Mouse (Mus musculus): Measurements from ENCODE around the gene Tyw3. TPM values are rescaled to one million over a fixed set of nuclear protein-coding genes. Genes with fewer than 3 reads are reported as not detected.

Tyw3 gene
- total and polyA plus RNA-seq, 3 experiments, result 46.8 to 70.4 (median 62.5) TPM

- Histone ChIP-seq H3K4me2 (ENCODE audit: insufficient read depth, low read depth, poor library complexity, severe bottlenecking) (no peak overlapping the region), H3K36me3 (replicated peaks in 1 of 2; ENCODE audit: control insufficient read depth in 1 of 2, insufficient read depth in 1 of 2, low read length in 1 of 2) (peaks cover 0 to 7% of the 10 kb centered on the region in 2 experiments), H3K4me1 (ENCODE audit: control insufficient read depth in 1 of 2, insufficient read depth in 2 of 2) (peaks cover 15 to 27% of the 10 kb centered on the region in 2 experiments), H3K9me3 (replicated peaks; ENCODE audit: low read length) (no peaks in the 10 kb centered on the region), H3K4me3 (replicated peaks in 1 of 3; ENCODE audit: low read depth in 2 of 3, low read length in 2 of 3, poor library complexity in 1 of 3) (no peak overlapping the region), H3K9ac (ENCODE audit: insufficient read depth, low read depth) (no peak overlapping the region), H3K27me3 (replicated peaks) (no peaks in the 10 kb centered on the region), H3K79me2 (replicated peaks; ENCODE audit: control insufficient read depth, extremely low read depth, insufficient read depth, poor library complexity, severe bottlenecking) (no peaks in the 10 kb centered on the region), H3K27ac (ENCODE audit: insufficient read depth, low read depth) (no peak overlapping the region)
- in situ Hi-C loops (cut with MboI; ENCODE audit: low pct_ligation_motif_present, low pct_unique_long_range_greater_than_20kb, low sequenced_read_pairs) (no loop called here), dilution Hi-C loops (cut with MboI; ENCODE audit: extremely low pct_ligation_motif_present, extremely low pct_unique_long_range_greater_than_20kb, low sequenced_read_pairs) (no loop called here)
- DNase-seq (ENCODE audit: extremely low read depth), result no peak
- TF ChIP-seq SIN3A (IDR thresholded peaks at IDR 0.05; ENCODE audit: low read length), result no peak
These were observed 60.8 kb downstream of the Tyw3 start for GRCm38 (mm10) chr3:154536134-154536533.

- no peak overlapping the region for H3K27ac ChIP-seq (ENCODE audit: insufficient read depth, low read depth)
- no peak overlapping the region for H3K4me3 ChIP-seq (replicated peaks in 1 of 3; ENCODE audit: low read depth in 2 of 3, low read length in 2 of 3, poor library complexity in 1 of 3)
- no peak overlapping the region for H3K4me2 ChIP-seq (ENCODE audit: insufficient read depth, low read depth, poor library complexity, severe bottlenecking)
- TF ChIP-seq IRF4 (IDR thresholded peaks at IDR 0.05; ENCODE audit: low read depth, low read length) (no peak), PAX5 (IDR thresholded peaks at IDR 0.05; ENCODE audit: low read length) (no peak)
- H3K4me1 ChIP-seq (ENCODE audit: control insufficient read depth in 1 of 2, insufficient read depth in 2 of 2), result peaks cover 4 to 11% of the 10 kb centered on the region in 2 experiments
- H3K9ac ChIP-seq (ENCODE audit: insufficient read depth, low read depth), result no peak overlapping the region
- DNase-seq (ENCODE audit: extremely low read depth), result no peak
- H3K36me3 ChIP-seq (replicated peaks in 1 of 2; ENCODE audit: control insufficient read depth in 1 of 2, insufficient read depth in 1 of 2, low read length in 1 of 2), result peaks cover 0 to 5% of the 10 kb centered on the region in 2 experiments
- in situ Hi-C loops (cut with MboI; ENCODE audit: low pct_ligation_motif_present, low pct_unique_long_range_greater_than_20kb, low sequenced_read_pairs) (no loop called here), dilution Hi-C loops (cut with MboI; ENCODE audit: extremely low pct_ligation_motif_present, extremely low pct_unique_long_range_greater_than_20kb, low sequenced_read_pairs) (no loop called here)
- no peaks in the 10 kb centered on the region for H3K27me3 ChIP-seq (replicated peaks)
- no peaks in the 10 kb centered on the region for H3K79me2 ChIP-seq (replicated peaks; ENCODE audit: control insufficient read depth, extremely low read depth, insufficient read depth, poor library complexity, severe bottlenecking)
- no peaks in the 10 kb centered on the region for H3K9me3 ChIP-seq (replicated peaks; ENCODE audit: low read length)
These were observed 63.7 kb downstream of the Tyw3 start for GRCm38 (mm10) chr3:154533246-154533645.

- Histone ChIP-seq H3K4me1 (ENCODE audit: control insufficient read depth in 1 of 2, insufficient read depth in 2 of 2) (peaks cover 0 to 4% of the 10 kb centered on the region in 2 experiments; a peak in 1 of 4 replicates), H3K4me2 (ENCODE audit: insufficient read depth, low read depth, poor library complexity, severe bottlenecking) (no peak overlapping the region), H3K27ac (ENCODE audit: insufficient read depth, low read depth) (no peak overlapping the region), H3K27me3 (replicated peaks) (no peaks in the 10 kb centered on the region), H3K9ac (ENCODE audit: insufficient read depth, low read depth) (no peak overlapping the region), H3K36me3 (replicated peaks in 1 of 2; ENCODE audit: control insufficient read depth in 1 of 2, insufficient read depth in 1 of 2, low read length in 1 of 2) (no peaks in the 10 kb centered on the region), H3K9me3 (replicated peaks; ENCODE audit: low read length) (no peaks in the 10 kb centered on the region), H3K4me3 (replicated peaks in 1 of 3; ENCODE audit: low read depth in 2 of 3, low read length in 2 of 3, poor library complexity in 1 of 3) (no peak overlapping the region), H3K79me2 (replicated peaks; ENCODE audit: control insufficient read depth, extremely low read depth, insufficient read depth, poor library complexity, severe bottlenecking) (no peaks in the 10 kb centered on the region)
- dilution Hi-C loops (cut with MboI; ENCODE audit: extremely low pct_ligation_motif_present, extremely low pct_unique_long_range_greater_than_20kb, low sequenced_read_pairs), result no loop called here
- TF ChIP-seq MYC (IDR thresholded peaks at IDR 0.05; ENCODE audit: low read depth, low read length), result no peak
- no peak for TF ChIP-seq POLR2A (IDR thresholded peaks at IDR 0.05; ENCODE audit: low read depth, low read length)
- TF ChIP-seq USF1 (IDR thresholded peaks at IDR 0.05; ENCODE audit: low read depth, low read length), result no peak
- TF ChIP-seq RAD21 (IDR thresholded peaks at IDR 0.05; ENCODE audit: low read depth, low read length), result no peak
- no peak for TF ChIP-seq POLR2AphosphoS2 (IDR thresholded peaks at IDR 0.05; ENCODE audit: low read depth, low read length)
- no peak for TF ChIP-seq TBP (conservative IDR thresholded peaks at IDR 0.05; ENCODE audit: low read depth, low read length)
- no peak for TF ChIP-seq BHLHE40 (IDR thresholded peaks at IDR 0.05; ENCODE audit: low read depth, low read length)
- TF ChIP-seq HCFC1 (IDR thresholded peaks at IDR 0.05; ENCODE audit: low read depth, low read length), result no peak
- TF ChIP-seq MAFK (IDR thresholded peaks at IDR 0.05; ENCODE audit: insufficient replicate concordance, low read length), result no peak
- no peak for TF ChIP-seq SIN3A (IDR thresholded peaks at IDR 0.05; ENCODE audit: low read length)
- no peak for TF ChIP-seq ZNF384 (IDR thresholded peaks at IDR 0.05; ENCODE audit: low read depth, low read length)
- no peak for TF ChIP-seq E2F4 (IDR thresholded peaks at IDR 0.05; ENCODE audit: insufficient replicate concordance, low read depth, low read length)
- TF ChIP-seq ZMIZ1 (IDR thresholded peaks at IDR 0.05; ENCODE audit: low read depth, low read length), result no peak
- no peak for TF ChIP-seq GABPA (IDR thresholded peaks at IDR 0.05; ENCODE audit: insufficient replicate concordance, low read depth, low read length)
- TF ChIP-seq NELFE (IDR thresholded peaks at IDR 0.05; ENCODE audit: low read depth, low read length), result no peak
- TF ChIP-seq ETS1 (conservative IDR thresholded peaks at IDR 0.05; ENCODE audit: low read depth, low read length), result no peak
- no peak for TF ChIP-seq CHD2 (IDR thresholded peaks at IDR 0.05; ENCODE audit: low read length)
- TF ChIP-seq MAX (IDR thresholded peaks at IDR 0.05; ENCODE audit: low read length), result no peak
- no peak for TF ChIP-seq JUN (IDR thresholded peaks at IDR 0.05; ENCODE audit: insufficient read depth, low read depth, low read length)
- in situ Hi-C loops (cut with MboI; ENCODE audit: low pct_ligation_motif_present, low pct_unique_long_range_greater_than_20kb, low sequenced_read_pairs), result no loop called here
- DNase-seq (ENCODE audit: extremely low read depth), result no peak
These were observed 67.9 kb downstream of the Tyw3 start for GRCm38 (mm10) chr3:154528973-154529372.
